In genomic region chr11:8958572-8958971, GRCm38 (mm10) we compare ENCODE assay signal across 10 mouse cellular contexts. TPM values are rescaled to one million over a fixed set of nuclear protein-coding genes. Genes with fewer than 3 reads are reported as not detected.
A peak's percentile ranks its signal among the peaks of the same experiment; 100 is the strongest.
DNase-seq lines count a peak whose midpoint lies in the region; ATAC-seq and TF ChIP-seq lines count a peak whose summit lies in the region.
"Had no signal": no experiment of that assay in that cellular context is flagged by ENCODE, and none has a peak within 500 bp of the region (broad histone marks: within the 10 kb centered on the region; RNA-seq: fewer than 3 reads in every experiment).

No protein-coding gene starts in this region.

- ATAC-seq in embryonic facial prominence, embryonic 13.5 days (ENCODE audit: insufficient number of reproducible peaks, insufficient read depth, low FRiP score, low TSS enrichment, low read depth) = no peak
- ATAC-seq in limb, embryonic 14.5 days (ENCODE audit: low FRiP score, low read depth) = peak; percentile 83
- no peak for ATAC-seq in intestine, postnatal 0 days

- H3K9ac ChIP-seq in embryonic facial prominence, embryonic 13.5 days = no peak overlapping the region
- no peak overlapping the region for H3K9ac ChIP-seq in limb, embryonic 14.5 days (ENCODE audit: low read depth, low read length, severe bottlenecking)
- no peak overlapping the region for H3K9ac ChIP-seq in intestine, postnatal 0 days (ENCODE audit: low read depth, low read length)
- H3K9ac ChIP-seq: heart, embryonic 15.5 days had no signal

- no peaks in the 10 kb centered on the region for H3K9me3 ChIP-seq in embryonic facial prominence, embryonic 13.5 days
- no peaks in the 10 kb centered on the region for H3K9me3 ChIP-seq in limb, embryonic 14.5 days (ENCODE audit: control insufficient read depth, low read length)
- H3K9me3 ChIP-seq in intestine, postnatal 0 days (ENCODE audit: control insufficient read depth) = no peaks in the 10 kb centered on the region
- H3K9me3 ChIP-seq: heart, embryonic 15.5 days had no signal

- no peaks in the 10 kb centered on the region for H3K36me3 ChIP-seq in embryonic facial prominence, embryonic 13.5 days
- no peaks in the 10 kb centered on the region for H3K36me3 ChIP-seq in limb, embryonic 14.5 days (ENCODE audit: control insufficient read depth, insufficient read depth, low read length)
- no peaks in the 10 kb centered on the region for H3K36me3 ChIP-seq in intestine, postnatal 0 days (ENCODE audit: control insufficient read depth, insufficient read depth)
- H3K36me3 ChIP-seq: heart, embryonic 15.5 days had no signal

- WGBS in embryonic facial prominence, embryonic 13.5 days = 23% methylated on average over 10 of the region's 10 CpGs
- 24% methylated on average over 10 of the region's 10 CpGs for WGBS in limb, embryonic 14.5 days
- 75% methylated on average over 10 of the region's 10 CpGs for WGBS in intestine, postnatal 0 days

- no peak for TF ChIP-seq POLR2A in limb, embryonic 14.5 days (IDR thresholded peaks at IDR 0.05; ENCODE audit: borderline replicate concordance, extremely low read depth, insufficient read depth, insufficient read length)

- H3K4me1 ChIP-seq in embryonic facial prominence, embryonic 13.5 days = peaks cover 7% of the 10 kb centered on the region
- peaks cover 6% of the 10 kb centered on the region for H3K4me1 ChIP-seq in limb, embryonic 14.5 days (ENCODE audit: control insufficient read depth, insufficient read depth, low read length)
- no peaks in the 10 kb centered on the region for H3K4me1 ChIP-seq in intestine, postnatal 0 days (replicated peaks; ENCODE audit: control insufficient read depth, insufficient read depth, low read length)
- H3K4me1 ChIP-seq: heart, embryonic 15.5 days had no signal

- peak overlapping the region; percentile 5; the same call in 1 of the 2 replicates for H3K4me2 ChIP-seq in embryonic facial prominence, embryonic 13.5 days
- no peak overlapping the region for H3K4me2 ChIP-seq in limb, embryonic 14.5 days (replicated peaks; ENCODE audit: low read depth, low read length, severe bottlenecking)
- H3K4me2 ChIP-seq in intestine, postnatal 0 days (replicated peaks; ENCODE audit: low read depth) = no peak overlapping the region
- H3K4me2 ChIP-seq: heart, embryonic 15.5 days had no signal

- no peak overlapping the region for H3K4me3 ChIP-seq in embryonic facial prominence, embryonic 13.5 days
- H3K4me3 ChIP-seq in limb, embryonic 14.5 days (replicated peaks; ENCODE audit: low read length) = no peak overlapping the region
- no peak overlapping the region for H3K4me3 ChIP-seq in intestine, postnatal 0 days (ENCODE audit: low read depth, low read length)
- H3K4me3 ChIP-seq: heart, embryonic 15.5 days had no signal

- H3K27me3 ChIP-seq in embryonic facial prominence, embryonic 13.5 days = no peaks in the 10 kb centered on the region
- H3K27me3 ChIP-seq in limb, embryonic 14.5 days (ENCODE audit: control insufficient read depth, insufficient read depth, low read length) = no peaks in the 10 kb centered on the region
- no peaks in the 10 kb centered on the region for H3K27me3 ChIP-seq in intestine, postnatal 0 days (replicated peaks; ENCODE audit: control insufficient read depth, insufficient read depth, low read length)
- H3K27me3 ChIP-seq: heart, embryonic 15.5 days had no signal

- H3K27ac ChIP-seq in embryonic facial prominence, embryonic 13.5 days = peak overlapping the region; percentile 69
- peak overlapping the region; percentile 40 for H3K27ac ChIP-seq in limb, embryonic 14.5 days (replicated peaks; ENCODE audit: low read depth, low read length)
- no peak overlapping the region for H3K27ac ChIP-seq in intestine, postnatal 0 days (ENCODE audit: low read depth, low read length)
- H3K27ac ChIP-seq: heart, embryonic 15.5 days had no signal

- DNase-seq in left cerebral cortex, adult 8-10 months (ENCODE audit: low spot score in 2 of 2) = peak; percentile 13 to 26
- DNase-seq in left cerebral cortex, adult 11 months (ENCODE audit: low spot score) = no peak
- DNase-seq in frontal cortex, postnatal 36 days (ENCODE audit: low spot score in 2 of 2) = peak; percentile 38 to 41
- peak; percentile 70 for DNase-seq in limb, embryonic 14.5 days (ENCODE audit: low spot score)
- DNase-seq in adrenal gland, adult 18-20 months (ENCODE audit: low spot score in 2 of 2) = no peak

- no peak for TF ChIP-seq CTCF in intestine, postnatal 0 days (IDR thresholded peaks at IDR 0.05; ENCODE audit: low read depth)

RNA-seq across cellular contexts. Expression of gene Pkd1l1, which starts 14.5 kb away (rescaled TPM):
- total RNA-seq in left cerebral cortex, adult 8-10 months (2022) = under 1 TPM in 1 of 4 experiments, not detected in 3; 0.05 TPM
- polyA plus RNA-seq in embryonic facial prominence, embryonic 13.5 days (2015; fragmentation: Nextera tagmentation; extraction: Ambion mirVana) = 0.11 TPM in 1 of 2 replicates, not detected in the other
- 0.11 and 0.15 TPM in 2 replicates for polyA plus RNA-seq in limb, embryonic 14.5 days (2012; rRNA removed)
- polyA plus RNA-seq in limb, embryonic 14.5 days (2014; fragmentation: Nextera tagmentation; extraction: Ambion mirVana) = 0.04 and 0.10 TPM in 2 replicates
- under 1 TPM in 1 of 2 experiments, not detected in 1; 0.13 TPM for total RNA-seq in adrenal gland, adult 18-20 months (2021)
- polyA plus RNA-seq in intestine, postnatal 0 days (2015; fragmentation: Nextera tagmentation; extraction: Ambion mirVana) = 0.03 TPM in 1 of 2 replicates, not detected in the other
- total RNA-seq: megakaryocyte, adult 5-6 weeks; MEL had no signal
- polyA plus RNA-seq: heart, embryonic 15.5 days had no signal

RNA-seq across cellular contexts. Expression of gene Hus1, which starts 52.4 kb away (rescaled TPM):
- total RNA-seq in left cerebral cortex, adult 8-10 months (2022) = 10 to 100 TPM; 11.7 to 12.2 (median 12.1) TPM
- polyA plus RNA-seq in embryonic facial prominence, embryonic 13.5 days (2015; fragmentation: Nextera tagmentation; extraction: Ambion mirVana) = 15.3 and 15.6 TPM in 2 replicates
- 17.0 and 18.4 TPM in 2 replicates for polyA plus RNA-seq in limb, embryonic 14.5 days (2012; rRNA removed)
- polyA plus RNA-seq in limb, embryonic 14.5 days (2014; fragmentation: Nextera tagmentation; extraction: Ambion mirVana) = 11.9 and 13.7 TPM in 2 replicates
- 1 to 10 TPM; 7.3 to 7.4 TPM for total RNA-seq in adrenal gland, adult 18-20 months (2021)
- 3.7 and 4.5 TPM in 2 replicates for polyA plus RNA-seq in intestine, postnatal 0 days (2015; fragmentation: Nextera tagmentation; extraction: Ambion mirVana)

Comparison
In these comparisons a context has a peak if more than half of its experiments do, and no peak if none do; other contexts are left out.
1. DNase-seq: peak in left cerebral cortex, adult 8-10 months (2 of 2), frontal cortex, postnatal 36 days (2 of 2) and limb, embryonic 14.5 days (single experiment); none in left cerebral cortex, adult 11 months (single experiment) and adrenal gland, adult 18-20 months (0 of 2).